Mouse (Mus musculus) kidney, adult 2 months (tissue): ENCODE data around the gene D17H6S53E. TPM values are rescaled to one million over a fixed set of nuclear protein-coding genes. Genes with fewer than 3 reads are reported as not detected.

Source experiments
- DNase-seq: peaks from one replicate; pipeline ENCODE4 v3.0.0; 2021
- H3K27ac ChIP-seq: fragments of 200-500 bp; 2 replicates; pipeline ENCODE4 v1.5.1; 2012; ENCODE audit warnings: low read depth, low read length, control low read depth, inconsistent platforms; ENCODE audit not compliant: insufficient read depth
- H3K27me3 ChIP-seq: fragments of 200-500 bp; replicated peaks from 2 replicates; pipeline ENCODE4 v1.6.1; 2012; ENCODE audit warnings: mild to moderate bottlenecking, moderate library complexity, low read length, inconsistent platforms; ENCODE audit not compliant: control insufficient read depth, insufficient read depth
- H3K36me3 ChIP-seq: fragments of 200-500 bp; 2 replicates; pipeline ENCODE4 v1.6.1; 2012; ENCODE audit warnings: mild to moderate bottlenecking, moderate library complexity, low read length, inconsistent platforms; ENCODE audit not compliant: control insufficient read depth, insufficient read depth
- H3K4me1 ChIP-seq: fragments of 200-500 bp; 2 replicates; pipeline ENCODE4 v1.6.1; 2011; ENCODE audit warnings: low read length; ENCODE audit not compliant: control insufficient read depth, insufficient read depth
- H3K4me3 ChIP-seq: fragments of 200-500 bp; 2 replicates; pipeline ENCODE4 v1.5.1; 2011; ENCODE audit warnings: mild to moderate bottlenecking, low read depth, low read length, control low read depth; ENCODE audit not compliant: insufficient read depth
- CTCF ChIP-seq: fragments of 200-500 bp; conservative IDR thresholded peaks from 2 replicates; pipeline ENCODE4 v1.5.1; 2011; ENCODE audit warnings: low read depth, mild to moderate bottlenecking, control low read depth, low read length, moderate library complexity, mixed read lengths; ENCODE audit not compliant: insufficient read depth, insufficient read length
- POLR2A ChIP-seq: fragments of 200-500 bp; IDR thresholded peaks from one replicate; pipeline ENCODE4 v1.6.1; 2011; ENCODE audit warnings: low read depth, low read length, control low read depth
- WGBS: fragments of 180-500 bp; shearing (Covaris S2); methylation state at CpG from one replicate; pipeline ENCODE4 v1.1.7; 2018; 5-methylcytosine and 5-hydroxymethylcytosine counted together
- polyA plus RNA-seq: library from polyadenylated mRNA; depleted of rRNA; stranded (reverse); fragments of >200 nt; gene quantifications from 2 replicates; pipeline ENCODE4 v1.2.3, GENCODE M21; 2012

The D17H6S53E gene
- polyA plus RNA-seq, 1 experiment: 10.7 TPM

GRCm38 (mm10) chr17:35162730-35163129, 36.6 kb downstream of the D17H6S53E start:
- Histone ChIP-seq H3K27me3 (no peaks in the 10 kb centered on the region), H3K4me1 (peaks cover 20% of the 10 kb centered on the region), H3K36me3 (peaks cover 11% of the 10 kb centered on the region), H3K4me3 (peak overlapping the region; percentile 23; the same call in 1 of the 2 replicates), H3K27ac (no peak overlapping the region)
- 4% methylated on average over 12 of the region's 12 CpGs for WGBS
- no peak for TF ChIP-seq POLR2A
- TF ChIP-seq CTCF: no peak
- peak; percentile 66 for DNase-seq

DNA sequence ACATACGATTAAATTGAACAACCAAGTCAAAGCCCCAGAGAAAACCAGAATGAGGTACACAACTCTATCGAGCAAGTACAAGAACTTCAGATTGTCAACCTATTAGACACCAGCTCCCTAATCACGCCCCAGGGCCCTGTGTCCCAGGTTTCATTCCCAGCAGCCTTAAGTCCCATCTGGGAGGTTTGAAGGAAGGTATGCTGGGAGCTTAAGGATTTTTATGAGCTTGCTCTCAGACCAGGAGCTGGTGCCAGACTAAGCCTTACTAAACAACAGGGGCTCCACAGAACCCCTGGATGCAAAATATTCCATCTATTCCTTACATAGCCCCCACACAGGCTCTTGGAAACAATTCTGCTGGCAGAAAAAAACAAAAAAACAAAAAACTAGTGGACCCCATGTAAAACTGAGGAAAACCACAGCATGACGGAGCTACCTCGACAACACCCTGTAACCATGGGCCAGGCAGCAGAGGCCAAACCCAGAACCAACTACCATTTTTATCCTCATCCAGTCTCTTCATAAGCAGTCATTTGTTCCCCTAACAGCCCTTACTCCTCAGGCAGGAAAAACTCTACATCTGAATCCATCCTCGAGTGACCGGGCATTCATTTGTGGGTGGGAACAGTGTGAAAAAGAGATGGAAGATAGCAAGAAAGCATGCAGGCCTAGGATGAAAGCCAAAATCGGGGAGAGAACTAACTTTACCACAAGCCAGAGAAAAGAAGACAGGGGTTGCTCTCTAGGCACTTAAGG, 37.3 kb downstream of the D17H6S53E start:
- H3K36me3 ChIP-seq: peaks cover 11% of the 10 kb centered on the region
- peaks cover 20% of the 10 kb centered on the region for H3K4me1 ChIP-seq
- peak; percentile 28 for DNase-seq
- H3K27me3 ChIP-seq: no peaks in the 10 kb centered on the region
- peak overlapping the region; percentile 81 for H3K4me3 ChIP-seq
- H3K27ac ChIP-seq: peak overlapping the region; percentile 94
- WGBS: 2% methylated on average over 8 of the region's 8 CpGs
- TF ChIP-seq POLR2A: no peak
- no peak for TF ChIP-seq CTCF

DNA sequence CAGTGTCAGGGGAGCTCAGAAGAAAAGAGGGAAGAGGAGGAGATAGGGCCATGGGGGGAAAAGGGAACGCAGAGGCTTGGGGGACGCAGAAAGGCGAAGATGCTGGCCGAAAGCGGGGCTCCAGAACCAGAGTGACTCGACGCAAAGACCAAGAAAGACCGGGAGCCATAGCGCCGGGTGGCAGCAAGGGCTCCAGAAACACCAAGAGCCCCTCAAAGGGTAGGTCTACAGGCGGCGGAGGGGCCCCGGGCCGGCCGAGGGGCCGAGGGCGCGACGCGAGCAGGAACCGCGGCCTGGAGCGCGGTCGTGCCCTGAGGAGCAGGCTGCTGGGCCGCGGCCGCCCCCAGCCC, 38.0 kb downstream of the D17H6S53E start:
- Histone ChIP-seq H3K27ac (peak overlapping the region; percentile 94), H3K4me3 (peak overlapping the region; percentile 81), H3K4me1 (peaks cover 20% of the 10 kb centered on the region), H3K27me3 (no peaks in the 10 kb centered on the region), H3K36me3 (peaks cover 8% of the 10 kb centered on the region)
- WGBS: 2% methylated on average over 28 of the region's 28 CpGs
- TF ChIP-seq POLR2A: no peak
- TF ChIP-seq CTCF: no peak
- DNase-seq: no peak

DNA sequence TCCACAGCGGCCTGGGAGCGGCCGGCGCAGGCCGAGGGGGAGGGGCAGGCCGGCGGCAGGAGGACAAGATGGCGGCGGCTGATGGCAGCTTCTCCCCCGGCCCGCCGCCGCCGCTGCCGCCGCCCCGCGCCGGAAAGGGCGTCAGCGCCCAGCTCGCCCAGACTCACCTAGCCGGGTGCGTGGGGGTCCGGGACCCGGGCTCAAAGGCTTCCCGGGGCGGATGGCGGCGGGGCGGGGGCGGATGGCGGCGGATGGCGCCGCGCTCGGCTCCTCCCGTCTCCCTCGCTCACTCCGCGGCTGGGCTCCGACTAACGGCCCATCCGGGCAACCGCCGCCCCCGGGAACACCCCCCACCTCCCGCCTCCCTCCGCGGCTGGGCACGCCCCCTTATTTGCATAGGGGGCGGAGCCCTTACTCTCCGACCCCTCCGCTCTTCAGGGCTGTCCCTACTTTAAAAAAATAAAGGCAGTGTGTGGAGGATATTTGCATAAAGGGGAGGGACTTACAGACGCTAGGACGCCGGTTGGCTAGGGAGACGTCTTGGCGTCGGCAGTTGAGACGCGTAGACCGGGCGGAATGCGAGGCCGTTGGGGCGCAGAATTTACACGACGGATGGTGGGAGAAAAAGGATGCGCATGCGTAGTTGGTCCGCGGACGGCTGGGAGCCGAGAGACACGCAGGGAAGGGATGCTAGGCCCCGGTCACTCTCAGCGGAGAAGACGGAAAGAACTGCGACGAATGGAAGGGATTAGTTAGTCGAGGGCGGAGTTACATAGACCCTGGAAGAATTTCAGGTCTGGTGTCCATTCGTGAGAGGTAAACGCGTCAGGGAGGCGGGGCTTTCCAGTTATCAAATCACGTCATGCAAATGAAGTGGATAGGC, 38.6 kb downstream of the D17H6S53E start, which contains the start of gene Prrc2a:
Prrc2a (minus strand) TSS at position 330 of the 883 bp plus-strand sequence.
- Histone ChIP-seq H3K4me1 (peaks cover 20% of the 10 kb centered on the region), H3K27me3 (no peaks in the 10 kb centered on the region), H3K36me3 (peaks cover 8% of the 10 kb centered on the region), H3K4me3 (peak within 1 kb of the TSS; percentile 81), H3K27ac (peak within 1 kb of the TSS; percentile 94)
- DNase-seq: peak; percentile 99
- under 1% methylated on average over 70 of the region's 89 CpGs for WGBS
- TF ChIP-seq POLR2A (peak; percentile 36), CTCF (no peak)

DNA sequence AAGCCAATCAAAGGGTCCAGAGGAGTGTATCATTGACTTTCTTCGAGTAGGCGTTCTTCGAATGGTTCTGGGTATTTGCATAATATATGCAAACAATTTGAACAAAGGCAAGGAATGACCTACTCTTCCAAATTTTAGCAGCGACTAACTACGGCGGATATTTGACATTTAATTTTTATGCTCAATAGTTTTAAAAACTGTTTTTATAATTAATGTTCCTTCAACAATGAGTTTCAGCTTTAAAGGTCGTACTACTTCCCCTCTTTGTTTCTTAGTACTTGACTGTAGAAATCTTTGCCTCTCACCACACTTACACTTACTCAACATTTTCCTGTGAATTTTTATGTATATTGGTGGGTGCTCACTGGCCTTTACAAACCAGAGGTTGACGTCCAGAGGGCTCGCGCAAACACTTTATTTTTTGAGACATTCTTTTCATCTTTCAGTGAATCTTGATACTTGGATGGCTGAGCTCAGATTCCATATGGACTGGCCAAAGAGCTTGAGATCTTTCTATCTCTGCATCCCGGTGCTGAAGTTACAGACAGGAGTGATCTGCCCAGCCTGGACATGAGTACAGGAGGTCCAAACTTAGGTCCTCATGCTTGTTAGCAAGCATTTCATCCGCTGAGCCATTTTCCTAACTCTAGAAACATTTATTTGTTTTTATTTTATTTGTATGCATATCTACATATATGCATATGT, 39.4 kb downstream of the D17H6S53E start:
- DNase-seq: no peak
- peak overlapping the region; percentile 58; the same call in 1 of the 2 replicates for H3K4me3 ChIP-seq
- H3K27ac ChIP-seq: peak overlapping the region; percentile 70; the same call in 1 of the 2 replicates
- TF ChIP-seq POLR2A: no peak
- no peak for TF ChIP-seq CTCF
- peaks cover 20% of the 10 kb centered on the region for H3K4me1 ChIP-seq
- peaks cover 6% of the 10 kb centered on the region for H3K36me3 ChIP-seq
- WGBS: 13% methylated on average over 12 of the region's 12 CpGs
- H3K27me3 ChIP-seq: no peaks in the 10 kb centered on the region

GRCm38 (mm10) chr17:35166352-35167035, 40.3 kb downstream of the D17H6S53E start:
- WGBS: 61% methylated on average over 8 of the region's 8 CpGs
- DNase-seq: peak; percentile 87
- Histone ChIP-seq H3K27me3 (no peaks in the 10 kb centered on the region), H3K4me1 (peaks cover 19% of the 10 kb centered on the region), H3K4me3 (no peak overlapping the region), H3K36me3 (no peaks in the 10 kb centered on the region), H3K27ac (no peak overlapping the region)
- TF ChIP-seq CTCF (peak; percentile 64), POLR2A (no peak)
